Mouse (Mus musculus) left cerebral cortex, postnatal 14 days (tissue): ENCODE data around the gene Maea. TPM values are rescaled to one million over a fixed set of nuclear protein-coding genes. Genes with fewer than 3 reads are reported as not detected.

Experiments used
- DNase-seq, 2 experiments: peaks; one replicate each; pipeline ENCODE4 v3.0.0; 2021 to 2022; ENCODE audit warnings: low spot score in 2 of 2, mixed read lengths in 1 of 2
- intact Hi-C: fragments of 180-260 bp; cut with DNase I; formaldehyde crosslinking; loops from one replicate; pipeline ENCODE4 v1.15.1; 2025
- total RNA-seq, 2 experiments: library from RNA; stranded (reverse); gene quantifications; 2 replicates each; pipeline ENCODE4 v1.2.3; 2021

Maea gene
- total RNA-seq, 2 experiments from 2014 or later: 81.9 to 87.6 TPM

DNA sequence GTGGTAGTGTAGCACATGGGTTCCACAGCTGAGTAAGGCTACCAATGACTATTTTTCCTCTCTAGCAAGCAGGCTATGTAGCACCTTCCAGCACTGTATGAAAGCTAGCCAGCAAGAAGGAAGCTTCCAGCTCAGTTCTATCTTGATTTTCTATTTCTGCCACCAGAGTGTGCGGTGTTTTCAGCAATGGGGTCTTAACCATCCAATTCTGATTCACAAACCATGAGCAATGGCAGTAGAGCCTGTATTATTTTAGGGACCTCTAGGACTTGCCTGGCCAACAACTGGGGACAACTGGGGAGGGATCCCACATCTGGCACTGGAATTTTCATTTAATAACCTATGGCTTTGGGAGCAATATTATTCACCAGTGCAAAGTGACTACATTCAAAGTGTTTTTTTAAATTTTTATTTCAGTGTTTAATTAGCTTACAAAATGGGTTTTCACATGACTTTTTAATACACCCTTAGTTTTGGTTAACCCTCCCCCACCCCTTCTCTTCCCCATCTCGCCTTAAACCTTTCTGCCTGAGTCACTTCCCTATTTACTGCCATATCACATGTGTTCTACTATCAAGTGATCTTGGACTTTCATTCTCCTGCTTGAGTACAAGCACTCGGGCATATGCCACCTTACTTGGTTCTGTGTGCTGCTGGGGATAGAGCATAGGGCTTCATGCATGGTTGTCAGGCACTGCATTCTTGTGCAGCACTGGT is 16.4 kb downstream of the Maea start:
- no peak for DNase-seq
- intact Hi-C loops: no loop called here

DNA sequence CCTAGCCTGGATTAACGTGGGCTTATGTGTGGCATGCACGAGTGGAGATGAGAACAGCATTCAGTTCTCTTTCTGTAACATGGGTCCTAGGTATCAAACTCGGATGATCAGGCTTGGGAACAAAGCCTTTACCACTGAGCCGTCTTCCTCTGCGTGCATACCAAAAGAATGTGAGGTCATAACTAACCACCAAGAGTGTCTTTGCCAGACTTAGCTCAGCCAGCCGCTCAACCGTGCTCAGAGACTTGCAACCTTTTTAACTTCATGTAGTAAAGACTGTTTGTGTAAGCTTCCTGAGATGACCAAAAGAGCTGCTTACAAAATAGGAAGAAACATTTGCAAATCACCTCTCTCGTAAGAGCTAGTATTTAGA is 16.9 kb downstream of the Maea start:
- intact Hi-C loops: no loop called here
- DNase-seq: no peak

DNA sequence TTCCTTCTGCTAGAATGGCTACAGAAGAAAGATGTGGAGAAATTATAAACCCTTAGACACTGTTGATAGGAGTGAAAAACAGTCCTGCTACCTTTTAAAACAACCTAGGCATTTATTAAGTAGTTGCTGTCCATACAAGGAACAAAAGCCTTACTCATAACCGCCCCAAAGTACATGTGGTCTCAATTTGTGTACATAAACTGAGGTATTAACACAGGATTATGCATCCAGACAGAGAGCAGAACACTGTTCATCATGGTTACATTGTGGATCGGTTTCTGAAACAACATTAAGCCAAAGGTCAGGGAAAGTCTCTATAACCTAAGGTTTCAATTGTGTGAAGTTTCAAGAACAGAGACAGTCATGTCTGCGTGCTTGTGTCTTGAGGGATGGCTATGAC is 17.7 kb downstream of the Maea start:
- no peak for DNase-seq
- intact Hi-C loops: no loop called here

DNA sequence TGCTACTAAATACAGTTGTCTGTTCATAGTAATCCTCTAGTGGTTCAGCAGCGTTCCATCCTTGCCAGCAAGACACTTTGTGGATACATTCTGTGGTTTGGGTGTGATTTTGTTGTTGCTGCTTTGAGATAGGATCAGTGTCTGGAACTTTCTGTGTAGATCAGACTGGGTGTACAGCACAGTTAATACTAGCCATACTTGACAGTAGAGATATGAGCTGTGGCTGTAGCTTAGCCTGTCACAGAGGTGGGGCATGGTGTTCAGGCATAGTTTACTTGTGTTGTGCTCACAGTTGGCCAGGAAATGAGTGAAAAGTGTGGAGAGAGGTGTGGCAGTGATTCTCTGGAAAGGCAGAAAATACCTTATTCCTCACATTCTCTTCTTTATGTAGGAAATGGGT is 22.2 kb downstream of the Maea start:
- DNase-seq: no peak
- intact Hi-C loops: no loop called here

DNA sequence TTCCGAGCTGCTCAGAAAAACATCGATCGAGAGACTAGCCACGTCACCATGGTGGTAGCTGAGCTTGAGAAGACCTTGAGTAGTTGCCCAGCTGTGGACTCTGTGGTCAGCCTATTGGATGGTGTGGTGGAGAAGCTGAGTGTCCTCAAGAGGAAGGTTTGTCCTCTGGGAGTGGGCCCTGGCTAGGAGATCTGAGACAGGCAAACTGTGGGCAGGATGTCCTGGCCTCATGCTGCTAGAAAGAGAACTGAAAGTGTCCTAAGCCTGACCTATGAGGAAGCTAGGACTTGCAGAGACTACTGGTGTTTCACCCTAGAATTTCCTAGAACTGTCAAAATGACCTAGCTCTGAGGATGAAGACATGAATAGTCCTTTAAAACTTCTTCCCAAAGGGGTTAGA is 23.2 kb downstream of the Maea start:
- intact Hi-C loops: no loop called here
- DNase-seq: no peak

DNA sequence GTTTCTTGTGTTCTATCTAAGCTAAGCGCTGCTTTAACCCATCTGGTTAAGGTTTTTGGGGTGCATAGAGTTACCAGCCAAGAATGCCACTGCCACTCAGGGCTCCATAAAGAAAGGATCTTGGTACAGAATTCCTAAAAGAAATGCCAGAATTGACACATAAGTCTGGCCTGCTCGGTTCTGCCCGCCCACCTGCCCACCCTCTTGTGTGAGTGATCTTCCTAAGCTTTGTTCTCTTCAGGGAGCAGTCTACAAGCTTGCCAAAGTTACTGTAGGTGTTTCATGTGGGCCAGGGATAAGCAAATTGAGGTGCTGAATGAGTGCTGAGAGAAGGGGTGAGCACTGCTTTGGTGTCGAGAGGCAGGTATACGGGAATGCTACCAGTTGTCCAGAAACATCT is 28.0 kb downstream of the Maea start:
- intact Hi-C loops: no loop called here
- no peak for DNase-seq

DNA sequence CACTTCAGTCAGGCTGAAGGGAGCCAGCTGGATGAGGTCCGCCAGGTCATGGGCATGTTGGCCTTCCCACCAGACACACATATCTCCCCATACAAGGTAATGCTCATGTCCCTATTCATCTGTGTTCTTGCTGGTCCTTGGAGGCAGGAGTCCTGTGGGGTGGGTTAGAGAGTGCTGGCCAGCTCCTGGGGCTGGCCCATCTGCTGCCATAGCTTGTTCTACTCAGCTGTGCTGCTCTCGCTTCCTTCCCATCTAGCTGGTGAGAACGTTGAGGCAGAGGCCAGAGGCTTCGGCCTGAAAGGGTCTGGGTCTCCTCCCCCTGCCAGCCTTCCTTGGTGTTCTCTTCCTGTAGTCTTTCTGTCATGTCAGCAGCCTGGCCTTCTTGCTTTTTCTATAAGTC is 33.3 kb downstream of the Maea start:
- DNase-seq: no peak
- intact Hi-C loops: no loop called here

DNA sequence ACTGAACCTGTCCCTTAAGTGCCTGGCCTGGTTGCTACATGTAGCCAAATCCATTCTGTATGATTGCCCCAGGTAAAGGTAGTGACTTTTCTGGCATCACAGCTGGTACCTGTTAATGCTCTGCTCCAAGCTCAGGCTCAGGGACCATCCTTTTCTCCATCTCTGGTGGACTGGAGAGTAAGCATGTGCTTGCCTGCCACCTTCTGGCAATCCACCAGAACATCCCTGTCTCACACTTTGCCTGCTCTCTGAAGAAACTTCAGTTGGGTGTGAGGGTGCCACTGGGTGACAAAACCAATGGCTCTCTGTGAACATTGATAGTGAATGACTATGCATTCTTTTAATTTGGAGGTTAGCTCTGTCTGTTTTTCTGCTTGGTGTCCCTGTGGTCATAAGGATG is 35.8 kb downstream of the Maea start:
- peak; percentile 34 to 41 for DNase-seq
- intact Hi-C loops: loop anchor here (5.0 to 10.0 kb wide), 2 partner anchors 34 to 166 kb away; partner anchors contain the start of gene Maea

DNA sequence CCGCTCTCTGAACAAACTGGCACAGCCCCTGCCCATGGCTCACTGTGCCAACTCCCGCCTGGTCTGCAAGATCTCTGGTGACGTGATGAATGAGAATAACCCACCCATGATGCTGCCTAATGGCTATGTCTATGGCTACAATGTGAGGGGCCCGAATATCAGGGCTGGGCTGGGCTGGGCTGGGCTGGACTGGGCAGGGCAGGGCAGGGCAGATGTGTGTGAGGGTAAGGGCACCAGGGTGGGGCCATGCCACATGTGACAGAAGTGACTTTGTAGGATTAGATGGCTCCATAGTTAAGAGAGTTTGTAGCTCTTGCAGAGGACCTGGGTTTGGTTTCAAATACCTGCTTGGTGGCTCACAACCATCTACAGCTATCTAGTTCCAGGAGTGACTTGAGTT is 36.4 kb downstream of the Maea start:
- intact Hi-C loops: loop anchor here (5.0 to 10.0 kb wide), 2 partner anchors 34 to 167 kb away; partner anchors contain the start of gene Maea
- DNase-seq: no peak

DNA sequence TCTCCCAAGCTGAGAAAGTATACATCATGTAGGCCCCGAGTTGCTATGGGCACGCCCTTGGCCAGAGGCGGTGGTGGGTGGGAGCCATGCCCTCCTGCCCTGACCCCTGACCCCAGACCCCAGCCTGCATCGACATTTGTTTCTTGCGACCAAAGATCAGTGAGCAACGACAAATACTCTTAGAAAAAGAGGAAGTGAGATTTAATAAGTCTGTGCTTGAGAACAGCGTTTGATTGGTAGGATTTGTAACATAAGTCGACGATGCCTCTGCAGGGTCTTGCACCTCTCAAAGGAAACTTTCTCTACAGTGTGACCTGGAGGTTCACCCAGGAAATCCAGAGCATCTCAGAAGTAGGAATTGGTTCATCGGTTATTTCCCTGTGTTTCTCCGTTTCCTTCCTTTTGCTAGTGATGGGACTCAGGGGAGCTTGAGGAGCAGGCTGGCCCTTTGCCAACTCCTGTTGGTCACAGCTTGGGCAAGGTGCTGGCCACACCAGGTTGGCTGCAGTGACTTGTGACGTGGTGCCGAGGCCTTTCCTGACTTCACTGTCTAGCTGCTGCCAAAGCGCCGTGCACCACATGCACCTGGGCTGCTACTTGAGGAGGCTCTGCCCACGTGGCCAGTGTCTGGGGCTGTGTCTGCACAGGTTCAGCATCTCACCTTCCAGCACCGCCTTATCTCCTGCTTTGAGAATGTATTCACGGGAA is 37.2 kb downstream of the Maea start:
- no peak for DNase-seq
- intact Hi-C loops: loop anchor here (5.0 to 10.0 kb wide), 2 partner anchors 35 to 168 kb away; partner anchors contain the start of gene Maea

DNA sequence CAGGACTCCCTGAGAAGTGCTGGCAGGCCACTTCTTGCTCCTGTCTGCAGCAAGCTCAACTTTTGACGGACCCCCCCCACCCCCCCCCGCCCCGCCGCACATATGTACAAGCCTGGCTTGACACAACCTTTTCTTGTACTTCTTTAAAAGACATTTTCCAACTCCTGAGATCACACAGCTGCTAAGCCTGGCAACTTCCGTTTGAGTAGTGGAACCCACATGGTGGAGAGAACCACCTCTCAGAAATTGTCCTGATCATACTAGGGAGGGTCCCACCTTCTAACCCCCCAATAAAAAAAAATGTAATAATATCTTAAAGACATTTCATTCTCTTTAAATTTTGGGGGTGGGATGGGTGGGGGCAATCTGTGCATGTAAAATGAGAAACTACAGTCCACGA is 41.9 kb downstream of the Maea start:
- intact Hi-C loops: loop anchor here (10.0 kb wide), 1 partner anchor 172 kb away; no protein-coding TSS in a partner anchor
- no peak for DNase-seq

DNA sequence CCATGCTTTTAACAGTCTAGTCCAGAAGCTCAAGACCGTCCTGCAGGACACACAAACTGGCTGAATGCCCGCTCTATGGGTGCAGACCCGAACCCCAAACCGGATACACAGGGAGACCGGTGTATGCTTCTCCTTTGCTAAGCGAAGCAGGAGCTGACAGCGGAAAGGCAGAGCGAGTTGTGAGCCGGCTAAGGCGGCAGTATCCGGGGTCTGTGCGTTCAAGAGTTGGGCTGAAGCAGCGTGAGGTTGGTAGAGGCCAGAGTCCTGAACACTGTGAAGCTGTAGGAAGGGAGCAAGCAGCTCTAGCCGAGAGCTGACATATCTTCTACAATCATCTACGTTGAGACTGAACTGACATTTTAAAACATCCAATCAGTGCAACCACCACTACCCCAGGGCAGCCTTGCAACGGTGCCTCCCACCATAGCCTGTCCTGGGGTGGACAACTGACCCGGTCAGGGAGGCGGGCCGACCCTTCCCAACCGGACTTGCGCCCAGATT is 42.5 kb downstream of the Maea start:
- DNase-seq: peak; percentile 26 to 30
- intact Hi-C loops: loop anchor here (2.0 to 10.0 kb wide), 2 partner anchors 103 to 173 kb away; partner anchors contain the start of gene Ctbp1

DNA sequence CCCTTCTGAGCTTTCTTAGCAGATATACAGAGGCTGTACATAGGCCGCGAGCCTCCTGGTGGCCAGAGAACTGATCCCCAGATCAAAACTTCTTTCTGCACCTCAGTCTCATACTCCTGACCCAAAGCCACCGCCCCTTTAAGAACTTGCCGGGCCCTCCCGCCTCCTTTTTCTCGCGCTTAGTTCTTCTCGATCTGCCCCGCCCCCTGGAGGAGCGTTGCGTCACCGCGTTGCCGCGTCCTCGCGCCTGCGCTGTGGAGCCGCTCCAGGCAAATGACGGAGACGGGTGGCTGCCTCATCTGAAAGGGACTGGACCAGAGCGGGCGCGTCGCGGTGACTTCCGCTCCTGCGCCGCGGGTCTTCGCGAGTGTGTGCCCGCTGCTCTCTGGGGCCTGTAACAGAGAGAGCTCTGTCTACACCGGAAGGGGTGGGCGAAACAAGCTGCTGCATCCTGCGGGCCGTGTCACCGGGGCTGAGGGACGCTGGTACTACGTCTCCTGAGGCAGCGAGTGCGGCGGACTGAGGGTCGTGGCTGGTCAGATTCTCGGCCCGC is 43.1 kb downstream of the Maea start, which contains the start of gene Uvssa:
Gene Uvssa, plus strand, starts transcription at position 248 of the 553 bp plus-strand sequence.
- intact Hi-C loops: loop anchor here (2.0 to 10.0 kb wide), 2 partner anchors 104 to 174 kb away; partner anchors contain the start of gene Ctbp1
- DNase-seq: peak; percentile 99

DNA sequence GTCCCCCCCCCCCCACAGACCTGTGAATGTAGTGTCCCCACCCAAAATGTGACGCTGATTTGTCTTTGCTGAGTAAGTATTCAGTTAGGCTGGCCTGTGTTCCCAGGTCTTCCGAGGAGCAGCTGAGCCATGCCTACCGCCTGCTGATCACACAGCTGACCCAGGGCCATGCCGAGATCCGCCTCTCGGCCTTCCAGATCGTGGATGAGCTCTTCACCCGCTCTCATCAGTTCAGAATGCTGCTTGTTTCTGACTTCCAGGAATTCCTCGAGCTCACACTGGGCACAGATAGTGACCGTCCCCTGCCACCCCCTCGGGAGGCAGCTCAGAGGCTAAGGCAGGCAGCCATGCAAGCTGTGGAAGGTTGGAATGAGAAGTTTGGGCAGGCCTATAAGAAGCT is 52.2 kb downstream of the Maea start:
- DNase-seq: no peak
- intact Hi-C loops: no loop called here

DNA sequence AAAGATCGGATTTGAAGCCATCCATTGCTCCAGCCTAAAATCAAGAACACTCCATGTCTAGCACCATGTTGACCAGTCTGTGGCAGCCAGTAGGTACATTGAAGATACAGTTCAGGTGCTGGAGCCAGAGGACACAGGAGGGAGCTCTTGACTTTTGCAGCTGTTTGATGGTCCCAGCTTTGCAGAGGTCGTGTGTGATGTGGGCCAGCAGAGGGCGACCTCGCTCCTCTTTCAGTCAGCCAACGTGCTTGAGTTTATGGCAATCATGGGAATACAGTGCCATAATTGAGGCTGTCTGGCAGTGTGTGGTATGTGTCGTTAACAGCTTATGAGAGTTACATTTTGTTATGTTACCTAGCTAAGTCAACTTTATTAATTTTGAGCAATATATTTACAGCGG is 58.5 kb downstream of the Maea start:
- intact Hi-C loops: loop anchor here (1.0 to 5.0 kb wide), 2 partner anchors 103 to 195 kb away; no protein-coding TSS in a partner anchor
- DNase-seq: peak; percentile 87 to 88

DNA sequence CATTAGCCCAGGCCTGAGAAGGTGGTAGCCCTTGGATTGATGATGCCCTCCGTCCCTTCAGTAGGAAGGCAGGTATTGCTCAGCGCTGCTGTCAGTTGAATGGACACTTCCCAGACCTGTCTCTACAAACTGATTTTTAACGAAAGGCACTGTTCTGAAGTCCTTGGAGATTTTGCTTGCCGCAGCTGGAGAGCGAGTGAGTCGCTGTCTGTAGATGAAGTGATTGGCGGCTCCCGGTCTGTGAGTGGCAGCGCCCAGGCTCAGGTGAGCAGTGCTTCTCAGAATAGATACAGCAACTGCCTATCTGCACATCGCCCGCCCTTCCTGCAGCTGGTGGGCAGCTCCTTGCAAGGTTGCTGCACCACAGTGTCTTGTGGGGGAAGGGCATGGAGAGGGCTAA is 60.4 kb downstream of the Maea start:
- peak in 1 of 2 experiments; percentile 15 for DNase-seq
- intact Hi-C loops: loop anchor here (5.0 kb wide), 1 partner anchor 47 kb away; no protein-coding TSS in a partner anchor

DNA sequence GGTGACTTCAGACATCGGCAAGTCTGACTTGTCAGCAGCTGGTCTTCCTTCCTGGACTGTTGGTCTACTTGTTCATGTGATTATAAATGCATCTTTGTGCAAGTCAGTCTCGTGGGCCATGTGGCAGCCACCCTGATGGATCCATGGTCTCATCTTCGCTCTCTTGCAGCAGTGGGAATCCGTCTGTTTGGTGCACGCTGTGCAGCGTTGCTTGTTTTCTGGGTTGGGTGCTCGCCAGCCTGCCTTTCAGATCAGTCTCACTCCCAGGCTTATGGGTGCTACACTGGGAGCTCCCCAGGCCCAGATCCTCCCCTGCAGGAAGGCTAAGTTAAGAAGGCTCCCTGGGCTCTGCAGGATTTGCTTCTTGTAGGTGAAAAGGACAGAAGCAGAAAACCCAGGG is 61.5 kb downstream of the Maea start:
- peak in 1 of 2 experiments; percentile 14 for DNase-seq
- intact Hi-C loops: loop anchor here (5.0 kb wide), 1 partner anchor 45 kb away; no protein-coding TSS in a partner anchor

DNA sequence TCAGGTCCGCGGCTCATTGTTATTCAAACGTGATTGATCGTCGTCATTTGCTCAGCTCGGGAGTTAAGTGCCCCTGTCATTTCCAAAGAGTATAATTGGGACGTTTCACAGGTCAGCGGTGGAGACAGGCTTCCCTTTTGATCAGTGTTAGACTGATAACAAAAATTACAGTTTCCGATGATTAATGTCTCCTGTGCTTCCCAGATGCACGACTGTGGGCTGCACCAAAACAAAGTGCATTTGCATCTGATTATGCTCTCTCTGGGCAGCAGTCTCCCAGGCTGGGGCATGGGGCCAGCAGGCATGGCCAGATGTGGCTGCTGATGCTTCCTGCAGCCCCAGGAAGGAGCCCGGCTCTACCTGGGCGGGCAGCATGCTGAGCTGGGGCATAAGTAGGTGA is 65.5 kb downstream of the Maea start:
- no peak for DNase-seq
- intact Hi-C loops: no loop called here

DNA sequence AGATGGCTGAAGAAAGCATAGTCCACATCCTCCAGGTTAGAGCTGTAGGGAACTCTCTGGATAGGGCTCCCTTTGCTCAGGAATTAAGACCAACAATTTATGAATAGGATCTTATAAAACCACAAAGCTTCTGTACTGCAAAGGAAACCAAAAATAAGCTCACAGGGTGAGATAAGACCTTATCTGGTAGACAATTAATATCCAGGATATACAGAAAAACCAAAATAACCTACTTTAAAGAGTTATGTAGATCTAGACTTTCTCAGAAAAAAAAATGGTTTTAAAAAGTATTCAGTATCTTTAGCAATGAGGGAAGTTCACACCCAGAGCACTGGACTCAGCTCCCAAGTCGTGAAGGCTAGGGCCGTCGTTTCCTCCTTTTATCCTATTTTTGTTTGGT is 85.0 kb downstream of the Maea start:
- intact Hi-C loops: no loop called here
- DNase-seq: no peak
